Mouse (Mus musculus) T-cell, adult 66 days (primary cell): Measurements from ENCODE around the gene Gm21863. TPM values are rescaled to one million over a fixed set of nuclear protein-coding genes. Genes with fewer than 3 reads are reported as not detected.

Experiments
- total RNA-seq, 2 experiments: library from RNA; stranded (reverse); gene quantifications; 3 replicates in 1 of 2; 4 replicates in 1 of 2; pipeline ENCODE4 v1.2.4; 2023

Gm21863 gene
- not detected for total RNA-seq

GRCm38 (mm10) chr12:19953869-19954555 is at the start of gene Gm21863:
Gene Gm21863 (plus strand): TSS chr12:19954505.

